In the genomic region with DNA sequence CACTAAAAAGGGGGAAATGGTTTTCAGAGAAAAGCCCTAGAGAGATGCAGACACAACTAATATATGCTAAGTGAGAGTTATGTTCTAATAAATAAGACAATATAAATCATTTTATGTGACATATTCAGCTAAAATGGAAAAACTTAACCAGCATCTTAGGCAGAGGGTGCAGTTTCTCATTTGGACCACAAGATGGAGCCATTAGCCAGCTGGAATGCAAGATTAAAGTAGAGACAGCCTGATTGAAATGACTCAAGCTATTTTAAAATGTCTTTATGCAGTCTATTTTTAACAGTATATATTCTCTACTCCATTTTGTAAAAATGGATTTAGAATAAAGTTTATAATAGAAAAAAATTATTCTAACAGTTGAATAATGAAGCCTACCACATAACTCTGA, we compare ENCODE assay signal across 9 mouse cellular contexts. TPM values are rescaled to one million over a fixed set of nuclear protein-coding genes. Genes with fewer than 3 reads are reported as not detected.
DNase-seq lines count a peak whose midpoint lies in the region; ATAC-seq and TF ChIP-seq lines count a peak whose summit lies in the region.
"Had no signal": no experiment of that assay in that cellular context is flagged by ENCODE, and none has a peak within 500 bp of the region (broad histone marks: within the 10 kb centered on the region; RNA-seq: fewer than 3 reads in every experiment).

No protein-coding gene starts in this region.

- no peak for ATAC-seq in liver, embryonic 14.5 days (ENCODE audit: insufficient read depth)
- no peak for ATAC-seq in liver, embryonic 12.5 days
- ATAC-seq in activated CD4-positive, CD25-positive, alpha-beta regulatory T cell, adult 4 months = peak; percentile 53
- peak; percentile 69 for ATAC-seq in megakaryocyte, adult 5-6 weeks (ENCODE audit: poor library complexity, severe bottlenecking)

- DNase-seq in cerebellum, adult 2 months = no peak
- DNase-seq in cerebellum, postnatal 36 days = no peak
- DNase-seq in liver, embryonic 14.5 days (ENCODE audit: low read depth in 3 of 3, low spot score in 3 of 3) = peak in 1 of 3 experiments; percentile 16
- DNase-seq in ovary, postnatal 36 days (ENCODE audit: low spot score) = no peak
- no peak for DNase-seq in urinary bladder, postnatal 25 days (ENCODE audit: low spot score)

- no peak for TF ChIP-seq EP300 in liver, embryonic 14.5 days (IDR thresholded peaks at IDR 0.05; ENCODE audit: low read depth)

- 0 out of 2 replicates have a peak, but pooled peaks cover 5% of the 10 kb centered on the region for H3K4me1 ChIP-seq in cerebellum, adult 2 months (ENCODE audit: control insufficient read depth, insufficient read depth, low read length)
- no peaks in the 10 kb centered on the region for H3K4me1 ChIP-seq in liver, embryonic 14.5 days (replicated peaks; ENCODE audit: control insufficient read depth in 2 of 2, insufficient read depth in 2 of 2, low read length in 1 of 2)
- H3K4me1 ChIP-seq in liver, embryonic 12.5 days = no peaks in the 10 kb centered on the region

- H3K4me3 ChIP-seq in cerebellum, adult 2 months (replicated peaks; ENCODE audit: insufficient read depth, low read depth, low read length) = no peak overlapping the region
- no peak overlapping the region for H3K4me3 ChIP-seq in liver, embryonic 14.5 days (ENCODE audit: insufficient read depth in 1 of 2, low read depth in 2 of 2, low read length in 2 of 2)
- H3K4me3 ChIP-seq in liver, embryonic 12.5 days = no peak overlapping the region
- H3K4me3 ChIP-seq: forebrain, embryonic 15.5 days had no signal

- TF ChIP-seq POLR2A in cerebellum, adult 2 months (IDR thresholded peaks at IDR 0.05; ENCODE audit: borderline replicate concordance, insufficient read depth, low read length) = no peak

- H3K27me3 ChIP-seq in cerebellum, adult 2 months (ENCODE audit: control insufficient read depth, insufficient read depth, low read length) = no peaks in the 10 kb centered on the region
- no peaks in the 10 kb centered on the region for H3K27me3 ChIP-seq in liver, embryonic 14.5 days (ENCODE audit: control insufficient read depth, insufficient read depth, low read length)
- H3K27me3 ChIP-seq in liver, embryonic 12.5 days (replicated peaks) = no peaks in the 10 kb centered on the region
- H3K27me3 ChIP-seq: forebrain, embryonic 15.5 days had no signal

- no peak overlapping the region for H3K9ac ChIP-seq in liver, embryonic 14.5 days (replicated peaks)
- no peak overlapping the region for H3K9ac ChIP-seq in liver, embryonic 12.5 days
- H3K9ac ChIP-seq: forebrain, embryonic 15.5 days had no signal

- H3K36me3 ChIP-seq in liver, embryonic 14.5 days (replicated peaks; ENCODE audit: control insufficient read depth, insufficient read depth, low read depth) = no peaks in the 10 kb centered on the region
- H3K36me3 ChIP-seq in liver, embryonic 12.5 days = 0 out of 2 replicates have a peak, but pooled peaks cover 3% of the 10 kb centered on the region
- H3K36me3 ChIP-seq: forebrain, embryonic 15.5 days had no signal

- H3K9me3 ChIP-seq in liver, embryonic 14.5 days (ENCODE audit: control insufficient read depth, low read length) = no peaks in the 10 kb centered on the region
- H3K9me3 ChIP-seq in liver, embryonic 12.5 days (replicated peaks) = no peaks in the 10 kb centered on the region
- H3K9me3 ChIP-seq: forebrain, embryonic 15.5 days had no signal

- H3K4me2 ChIP-seq in liver, embryonic 14.5 days (ENCODE audit: low read depth) = no peak overlapping the region
- H3K4me2 ChIP-seq in liver, embryonic 12.5 days = no peak overlapping the region
- H3K4me2 ChIP-seq: forebrain, embryonic 15.5 days had no signal

- peak; percentile 48; the same call in 1 of the 2 replicates for TF ChIP-seq CTCF in cerebellum, adult 2 months (IDR thresholded peaks at IDR 0.05; ENCODE audit: borderline replicate concordance, insufficient read depth, low read depth, low read length)
- peak; percentile 76 for TF ChIP-seq CTCF in liver, embryonic 14.5 days (IDR thresholded peaks at IDR 0.05; ENCODE audit: low read depth)

- H3K27ac ChIP-seq in cerebellum, adult 2 months (ENCODE audit: insufficient read depth, low read length) = no peak overlapping the region
- H3K27ac ChIP-seq in liver, embryonic 14.5 days = no peak overlapping the region
- no peak overlapping the region for H3K27ac ChIP-seq in liver, embryonic 12.5 days
- H3K27ac ChIP-seq: forebrain, embryonic 15.5 days had no signal

RNA-seq across cellular contexts. Expression of a gene that starts 6.6 kb away (rescaled TPM):
- 46.0 and 62.4 TPM in 2 replicates for polyA plus RNA-seq in cerebellum, adult 2 months (2012; rRNA removed)
- 6.4 and 21.6 TPM in 2 replicates for polyA plus RNA-seq in liver, embryonic 14.5 days (2012; rRNA removed)
- 33.6 and 33.8 TPM in 2 replicates for polyA plus RNA-seq in liver, embryonic 14.5 days (2014; fragmentation: Nextera tagmentation; extraction: Ambion mirVana)
- polyA plus RNA-seq in liver, embryonic 12.5 days (2016; fragmentation: Nextera tagmentation; extraction: Ambion mirVana) = 47.8 and 49.2 TPM in 2 replicates
- polyA plus RNA-seq in activated CD4-positive, CD25-positive, alpha-beta regulatory T cell, adult 4 months (2017; shearing (Covaris generic)) = 10 to 100 TPM; 36.9 to 39.8 TPM
- 13.9 and 14.9 TPM in 2 replicates for total RNA-seq in megakaryocyte, adult 5-6 weeks (2015)
- total RNA-seq in megakaryocyte, adult 5-6 weeks (2017) = 21.3 and 23.1 TPM in 2 replicates

RNA-seq across cellular contexts. Expression of a gene that starts 6.7 kb away (rescaled TPM):
- polyA plus RNA-seq in cerebellum, adult 2 months (2012; rRNA removed) = 19.6 and 20.2 TPM in 2 replicates
- polyA plus RNA-seq in liver, embryonic 14.5 days (2012; rRNA removed) = 4.6 and 5.6 TPM in 2 replicates
- polyA plus RNA-seq in liver, embryonic 14.5 days (2014; fragmentation: Nextera tagmentation; extraction: Ambion mirVana) = 7.8 and 8.8 TPM in 2 replicates
- polyA plus RNA-seq in liver, embryonic 12.5 days (2016; fragmentation: Nextera tagmentation; extraction: Ambion mirVana) = 14.6 and 14.8 TPM in 2 replicates
- polyA plus RNA-seq in activated CD4-positive, CD25-positive, alpha-beta regulatory T cell, adult 4 months (2017; shearing (Covaris generic)) = 10 to 100 TPM in 1 of 2 experiments, 1 to 10 TPM in 1; 8.3 to 10.7 TPM
- total RNA-seq in megakaryocyte, adult 5-6 weeks (2015) = 6.0 and 6.7 TPM in 2 replicates
- 7.1 and 8.7 TPM in 2 replicates for total RNA-seq in megakaryocyte, adult 5-6 weeks (2017)

Comparison
In these comparisons a context has a peak if more than half of its experiments do, and no peak if none do; other contexts are left out.
1. ATAC-seq: peak in activated CD4-positive, CD25-positive, alpha-beta regulatory T cell, adult 4 months (single experiment) and megakaryocyte, adult 5-6 weeks (single experiment); none in liver, embryonic 14.5 days (single experiment) and liver, embryonic 12.5 days (single experiment).